Mouse (Mus musculus): ENCODE data around the gene Nfix. TPM values are rescaled to one million over a fixed set of nuclear protein-coding genes. Genes with fewer than 3 reads are reported as not detected.
A peak's percentile ranks its signal among the peaks of the same experiment; 100 is the strongest.

Gene Nfix
- polyA plus RNA-seq, 1 experiment from 2014 or later = 0.49 TPM

- Histone ChIP-seq H3K9me3 (replicated peaks) (no peaks in the 10 kb centered on the region), H3K36me3 (no peaks in the 10 kb centered on the region), H3K4me3 (no peak overlapping the region), H3K4me1 (peaks cover 6% of the 10 kb centered on the region), H3K27ac (replicated peaks) (no peak overlapping the region), H3K27me3 (ENCODE audit: low read depth, poor library complexity, severe bottlenecking) (peaks cover 100% of the 10 kb centered on the region)
- DNase-seq (ENCODE audit: low spot score) = no peak
- WGBS = 11% methylated on average over 11 of the region's 11 CpGs
Measured at GRCm38 (mm10) chr8:84788896-84789295, 11.2 kb downstream of the Nfix start.

DNA sequence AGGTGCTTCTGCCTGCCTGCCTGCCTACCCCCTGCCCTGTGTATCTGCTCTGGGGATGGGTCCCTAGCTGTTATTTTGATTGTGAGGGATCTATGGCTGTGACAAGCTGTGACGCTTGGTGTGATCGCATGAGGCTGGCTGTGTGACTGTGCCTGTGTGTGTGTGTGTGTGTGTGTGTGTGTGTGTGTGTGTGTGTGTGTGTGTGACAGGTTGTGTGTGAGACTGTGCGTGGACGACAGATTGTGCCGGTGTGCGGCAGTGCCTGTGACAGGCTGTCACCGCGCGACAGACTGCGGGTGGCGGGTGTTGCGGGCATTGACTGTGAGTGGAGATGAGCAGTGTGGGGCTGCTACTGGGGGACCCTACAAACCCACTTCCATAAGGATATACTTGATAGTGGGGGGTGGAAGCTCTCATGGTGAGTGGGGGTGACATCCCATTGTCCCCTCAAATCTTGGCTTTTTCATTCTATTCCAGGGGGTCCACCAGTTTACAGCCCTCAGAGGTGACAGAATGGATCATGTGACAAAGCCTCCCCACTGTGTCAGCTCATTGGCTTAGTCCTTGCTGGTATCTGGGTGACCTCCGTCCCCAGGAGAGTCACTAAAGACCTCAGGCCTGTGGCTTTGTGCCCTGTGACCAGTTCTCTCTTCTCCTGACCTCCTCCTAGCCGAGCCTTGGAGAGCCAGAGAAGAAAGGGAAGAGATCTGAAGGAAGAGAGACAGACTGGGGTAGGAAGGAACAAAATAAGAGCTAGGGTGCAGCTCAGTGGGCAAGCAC lies 12.4 kb downstream of the Nfix start:
- no peaks in the 10 kb centered on the region for H3K36me3 ChIP-seq
- peaks cover 100% of the 10 kb centered on the region for H3K27me3 ChIP-seq (ENCODE audit: low read depth, poor library complexity, severe bottlenecking)
- no peaks in the 10 kb centered on the region for H3K9me3 ChIP-seq (replicated peaks)
- no peak overlapping the region for H3K4me3 ChIP-seq
- WGBS = 5% methylated on average over 14 of the region's 14 CpGs
- no peak for DNase-seq (ENCODE audit: low spot score)
- H3K4me1 ChIP-seq = peaks cover 2% of the 10 kb centered on the region; the same call in 1 of the 2 replicates
- no peak overlapping the region for H3K27ac ChIP-seq (replicated peaks)

GRCm38 (mm10) chr8:84786801-84787467 lies 13.2 kb downstream of the Nfix start:
- H3K4me1 ChIP-seq = peaks cover 2% of the 10 kb centered on the region; the same call in 1 of the 2 replicates
- H3K4me3 ChIP-seq = no peak overlapping the region
- peaks cover 100% of the 10 kb centered on the region for H3K27me3 ChIP-seq (ENCODE audit: low read depth, poor library complexity, severe bottlenecking)
- H3K9me3 ChIP-seq (replicated peaks) = no peaks in the 10 kb centered on the region
- H3K36me3 ChIP-seq = no peaks in the 10 kb centered on the region
- DNase-seq (ENCODE audit: low spot score) = no peak
- WGBS = 3% methylated on average over 11 of the region's 11 CpGs
- no peak overlapping the region for H3K27ac ChIP-seq (replicated peaks)

GRCm38 (mm10) chr8:84785756-84786677 lies 14.1 kb downstream of the Nfix start:
- no peaks in the 10 kb centered on the region for H3K9me3 ChIP-seq (replicated peaks)
- H3K27ac ChIP-seq (replicated peaks) = no peak overlapping the region
- under 1% methylated on average over 38 of the region's 38 CpGs for WGBS
- H3K27me3 ChIP-seq (ENCODE audit: low read depth, poor library complexity, severe bottlenecking) = peaks cover 100% of the 10 kb centered on the region
- H3K36me3 ChIP-seq = no peaks in the 10 kb centered on the region
- peaks cover 2% of the 10 kb centered on the region; the same call in 1 of the 2 replicates for H3K4me1 ChIP-seq
- H3K4me3 ChIP-seq = no peak overlapping the region
- DNase-seq (ENCODE audit: low spot score) = peak; percentile 33

DNA sequence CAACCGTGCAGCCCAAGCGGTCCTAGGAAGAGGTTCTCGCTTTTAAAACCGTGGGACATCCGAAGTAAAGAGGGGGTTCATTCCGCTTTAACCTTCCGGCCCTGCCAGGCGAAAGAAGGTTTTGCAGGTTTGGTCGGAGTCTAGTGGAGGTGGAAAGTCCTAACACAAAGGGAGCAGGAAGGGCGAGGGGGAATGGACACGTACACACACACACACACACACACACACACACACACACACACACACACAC lies 14.7 kb downstream of the Nfix start:
- WGBS = under 1% methylated on average over 11 of the region's 11 CpGs
- no peak for DNase-seq (ENCODE audit: low spot score)

DNA sequence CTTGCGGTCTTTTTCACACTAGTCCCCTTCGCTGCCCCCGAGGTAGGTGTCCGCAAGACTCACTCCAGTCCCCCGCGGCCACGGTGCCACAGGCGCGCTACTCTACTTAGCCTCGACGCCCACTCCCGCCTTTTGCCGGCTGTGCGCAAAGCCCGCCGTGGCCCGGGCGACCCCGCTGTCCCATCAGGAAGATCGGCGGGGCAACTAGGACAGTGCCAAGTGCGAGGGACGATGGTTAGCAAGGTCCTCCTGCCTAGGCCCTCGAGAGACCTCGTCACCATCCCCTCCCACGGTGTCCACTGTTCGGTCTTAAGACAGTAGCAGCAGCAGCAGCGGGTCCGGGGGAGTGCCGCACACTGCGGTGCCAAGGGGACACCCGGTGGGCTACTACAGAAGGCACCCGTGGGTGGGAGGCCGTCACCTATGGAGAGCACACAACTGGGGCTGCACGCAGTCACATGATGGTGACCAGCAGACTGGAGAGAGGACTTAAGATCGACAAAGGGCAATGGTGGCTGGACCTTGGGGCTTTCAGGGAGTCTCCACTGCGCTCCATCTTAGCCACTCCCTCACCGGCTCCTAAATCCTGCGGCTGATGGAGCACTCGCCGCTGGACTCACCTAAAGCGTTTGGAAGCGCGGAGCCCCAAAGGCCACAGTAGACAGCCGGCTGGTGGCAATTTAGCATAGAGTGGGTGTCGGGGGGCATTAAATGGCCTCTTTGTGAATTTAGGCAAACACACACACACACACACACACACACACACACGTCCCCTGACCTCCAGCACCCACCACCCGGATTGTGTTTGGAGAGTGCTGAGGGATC lies 15.3 kb downstream of the Nfix start:
- H3K4me3 ChIP-seq = no peak overlapping the region
- WGBS = under 1% methylated on average over 48 of the region's 48 CpGs
- no peak overlapping the region for H3K27ac ChIP-seq (replicated peaks)
- H3K36me3 ChIP-seq = no peaks in the 10 kb centered on the region
- H3K27me3 ChIP-seq (ENCODE audit: low read depth, poor library complexity, severe bottlenecking) = peaks cover 100% of the 10 kb centered on the region
- no peaks in the 10 kb centered on the region for H3K9me3 ChIP-seq (replicated peaks)
- peaks cover 2% of the 10 kb centered on the region; the same call in 1 of the 2 replicates for H3K4me1 ChIP-seq
- DNase-seq (ENCODE audit: low spot score) = peak; percentile 50

More for the DNA sequence above, 14.7 kb downstream of the Nfix start:
- Histone ChIP-seq H3K9me3 (replicated peaks) (no peaks in the 10 kb centered on the region), H3K27ac (replicated peaks) (no peak overlapping the region), H3K4me1 (peaks cover 2% of the 10 kb centered on the region; the same call in 1 of the 2 replicates), H3K36me3 (no peaks in the 10 kb centered on the region), H3K27me3 (ENCODE audit: low read depth, poor library complexity, severe bottlenecking) (peaks cover 100% of the 10 kb centered on the region), H3K4me3 (no peak overlapping the region)

GRCm38 (mm10) chr8:84783919-84784581 lies 16.1 kb downstream of the Nfix start:
- Histone ChIP-seq H3K27ac (replicated peaks) (no peak overlapping the region), H3K4me3 (no peak overlapping the region), H3K27me3 (ENCODE audit: low read depth, poor library complexity, severe bottlenecking) (peaks cover 100% of the 10 kb centered on the region), H3K36me3 (no peaks in the 10 kb centered on the region), H3K9me3 (replicated peaks) (no peaks in the 10 kb centered on the region), H3K4me1 (peaks cover 2% of the 10 kb centered on the region; the same call in 1 of the 2 replicates)
- WGBS = under 1% methylated on average over 33 of the region's 33 CpGs
- DNase-seq (ENCODE audit: low spot score) = peak; percentile 49

DNA sequence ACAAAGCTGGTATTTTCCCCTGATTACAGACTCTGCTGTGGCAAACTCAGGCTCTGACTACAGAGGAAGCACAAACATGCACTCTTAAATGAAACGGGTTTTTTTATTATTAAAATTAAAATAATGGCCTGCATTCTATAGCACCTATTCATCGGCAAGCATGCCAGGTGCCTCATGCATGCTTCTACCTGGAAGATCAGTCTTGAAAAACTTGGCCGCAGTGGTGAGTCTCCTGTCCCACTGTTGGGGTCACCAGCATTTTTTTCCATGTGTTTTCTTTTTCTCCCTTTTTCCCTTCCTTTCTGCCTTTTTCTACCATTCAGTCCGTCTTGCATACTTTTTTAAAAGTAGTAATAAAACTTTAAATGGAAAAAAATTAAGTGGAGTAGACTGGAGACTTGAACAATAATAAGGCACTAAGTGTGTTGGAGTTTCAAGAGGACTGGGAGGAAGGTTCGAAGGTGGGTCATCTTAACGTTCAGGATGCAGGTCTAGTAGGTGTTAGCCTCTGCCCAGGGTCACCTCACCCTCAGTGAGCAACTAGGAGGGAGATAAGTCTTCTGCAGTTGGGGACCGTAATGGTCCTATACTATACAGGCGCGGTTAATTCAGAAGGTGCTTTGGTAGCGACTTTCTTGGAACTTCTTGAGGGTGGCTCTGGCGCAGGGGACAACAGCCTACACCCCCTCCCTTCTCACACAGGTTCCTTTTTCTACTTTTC lies 16.8 kb downstream of the Nfix start:
- H3K36me3 ChIP-seq = no peaks in the 10 kb centered on the region
- 4% methylated on average over 11 of the region's 11 CpGs for WGBS
- no peak for DNase-seq (ENCODE audit: low spot score)
- H3K9me3 ChIP-seq (replicated peaks) = no peaks in the 10 kb centered on the region
- peaks cover 2% of the 10 kb centered on the region; the same call in 1 of the 2 replicates for H3K4me1 ChIP-seq
- no peak overlapping the region for H3K4me3 ChIP-seq
- H3K27me3 ChIP-seq (ENCODE audit: low read depth, poor library complexity, severe bottlenecking) = peaks cover 100% of the 10 kb centered on the region
- no peak overlapping the region for H3K27ac ChIP-seq (replicated peaks)

- Histone ChIP-seq H3K27ac (replicated peaks) (no peak overlapping the region), H3K4me1 (peaks cover 2% of the 10 kb centered on the region; the same call in 1 of the 2 replicates), H3K4me3 (no peak overlapping the region), H3K27me3 (ENCODE audit: low read depth, poor library complexity, severe bottlenecking) (peaks cover 100% of the 10 kb centered on the region), H3K36me3 (no peaks in the 10 kb centered on the region), H3K9me3 (replicated peaks) (no peaks in the 10 kb centered on the region)
- peak; percentile 34 for DNase-seq (ENCODE audit: low spot score)
- WGBS = 1% methylated on average over 10 of the region's 10 CpGs
Measured at GRCm38 (mm10) chr8:84782680-84783079, 17.5 kb downstream of the Nfix start.

GRCm38 (mm10) chr8:84781686-84782505 lies 18.2 kb downstream of the Nfix start:
- Histone ChIP-seq H3K36me3 (no peaks in the 10 kb centered on the region), H3K9me3 (replicated peaks) (no peaks in the 10 kb centered on the region), H3K27me3 (ENCODE audit: low read depth, poor library complexity, severe bottlenecking) (peaks cover 100% of the 10 kb centered on the region), H3K4me1 (peaks cover 2% of the 10 kb centered on the region; the same call in 1 of the 2 replicates), H3K4me3 (no peak overlapping the region), H3K27ac (replicated peaks) (no peak overlapping the region)
- DNase-seq (ENCODE audit: low spot score) = peak; percentile 45
- under 1% methylated on average over 5 of the region's 5 CpGs for WGBS

Data from midbrain, embryonic 10.5 days (tissue).